Mouse (Mus musculus) lung, embryonic 14.5 days (tissue): ENCODE results near the gene Cfap99. TPM values are rescaled to one million over a fixed set of nuclear protein-coding genes. Genes with fewer than 3 reads are reported as not detected.

Experiments used
- ATAC-seq: fragments of 200-750 bp; cut with Nextera tagmentation; 2 replicates; pipeline ENCODE4 v1.8.0; 2017; ENCODE audit warnings: mild to moderate bottlenecking, moderate TSS enrichment, moderate library complexity; ENCODE audit not compliant: insufficient read depth
- DNase-seq: peaks from one replicate; pipeline ENCODE4 v3.0.0-alpha.2; 2015
- H3K27ac ChIP-seq: fragments of 300-500 bp; sonication (generic); 2 replicates; pipeline ENCODE4 v1.5.1; 2014; ENCODE audit warnings: low read depth, mild to moderate bottlenecking, moderate library complexity
- H3K27me3 ChIP-seq: fragments of 300-500 bp; sonication (generic); 2 replicates; pipeline ENCODE4 v1.6.1; 2014; ENCODE audit warnings: low read length, control low read depth; ENCODE audit not compliant: insufficient read depth
- H3K36me3 ChIP-seq: fragments of 300-500 bp; sonication (generic); 2 replicates; pipeline ENCODE4 v1.6.1; 2014; ENCODE audit warnings: control low read depth; ENCODE audit not compliant: insufficient read depth
- H3K4me1 ChIP-seq: fragments of 300-500 bp; sonication (generic); 2 replicates; pipeline ENCODE4 v1.6.1; 2014; ENCODE audit warnings: antibody characterized with exemption, control low read depth; ENCODE audit not compliant: insufficient read depth
- H3K4me2 ChIP-seq: fragments of 300-500 bp; sonication (generic); 2 replicates; pipeline ENCODE4 v1.6.1; 2014; ENCODE audit warnings: mild to moderate bottlenecking
- H3K4me3 ChIP-seq: fragments of 300-500 bp; sonication (generic); 2 replicates; pipeline ENCODE4 v1.5.1; 2014; ENCODE audit warnings: low read depth, low read length
- H3K9ac ChIP-seq: fragments of 300-500 bp; sonication (generic); 2 replicates; pipeline ENCODE4 v1.6.1; 2014
- H3K9me3 ChIP-seq: fragments of 300-500 bp; sonication (generic); 2 replicates; pipeline ENCODE4 v1.6.1; 2016; ENCODE audit warnings: low read depth, low read length, control low read depth
- CTCF ChIP-seq: IDR thresholded peaks from 2 replicates; pipeline ENCODE4 v1.5.1; 2016; ENCODE audit warnings: antibody characterized with exemption, low read depth
- WGBS: fragments of 180-500 bp; shearing (Covaris S2); extraction: QIAGEN DNeasy Blood & Tissue Kit; methylation state at CpG from one replicate; pipeline ENCODE4 v1.1.7; 2014; 5-methylcytosine and 5-hydroxymethylcytosine counted together
- polyA plus RNA-seq: library from polyadenylated mRNA; unstranded; fragments of >200 nt; fragmentation: Nextera tagmentation; extraction: Ambion mirVana; gene quantifications from 2 replicates; pipeline ENCODE4 v1.2.1, GENCODE M21; 2014

Cfap99 gene
- polyA plus RNA-seq, 1 experiment from 2014 or later: not detected

DNA sequence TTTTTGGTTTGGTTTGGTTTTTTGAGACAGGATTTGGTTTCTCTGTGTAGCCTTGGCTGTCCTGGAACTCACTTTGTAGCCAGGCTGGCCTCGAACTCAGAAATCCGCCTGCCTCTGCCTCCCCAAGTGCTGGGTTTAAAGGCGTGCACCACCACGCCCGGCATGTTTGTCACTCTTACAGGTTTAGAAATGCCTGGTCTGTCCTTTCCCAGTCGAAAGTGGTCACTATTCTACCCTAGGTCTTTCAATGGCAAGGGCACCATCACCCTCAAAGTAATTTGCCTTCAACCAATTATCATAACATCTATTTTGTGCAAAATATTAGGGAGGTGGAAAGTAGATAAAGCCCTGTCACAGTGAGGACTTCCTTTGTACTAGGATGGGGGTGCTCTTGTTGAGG is 51.8 kb downstream of the Cfap99 start:
- 94% methylated on average over 6 of the region's 6 CpGs for WGBS
- H3K9me3 ChIP-seq: no peaks in the 10 kb centered on the region
- H3K4me3 ChIP-seq: no peak overlapping the region
- no peak for ATAC-seq
- TF ChIP-seq CTCF: no peak
- no peak overlapping the region for H3K9ac ChIP-seq
- H3K36me3 ChIP-seq: peaks cover 23% of the 10 kb centered on the region
- no peak overlapping the region for H3K4me2 ChIP-seq
- peaks cover 7% of the 10 kb centered on the region; the same call in 1 of the 2 replicates for H3K4me1 ChIP-seq
- no peak for DNase-seq
- H3K27me3 ChIP-seq: no peaks in the 10 kb centered on the region
- H3K27ac ChIP-seq: no peak overlapping the region

DNA sequence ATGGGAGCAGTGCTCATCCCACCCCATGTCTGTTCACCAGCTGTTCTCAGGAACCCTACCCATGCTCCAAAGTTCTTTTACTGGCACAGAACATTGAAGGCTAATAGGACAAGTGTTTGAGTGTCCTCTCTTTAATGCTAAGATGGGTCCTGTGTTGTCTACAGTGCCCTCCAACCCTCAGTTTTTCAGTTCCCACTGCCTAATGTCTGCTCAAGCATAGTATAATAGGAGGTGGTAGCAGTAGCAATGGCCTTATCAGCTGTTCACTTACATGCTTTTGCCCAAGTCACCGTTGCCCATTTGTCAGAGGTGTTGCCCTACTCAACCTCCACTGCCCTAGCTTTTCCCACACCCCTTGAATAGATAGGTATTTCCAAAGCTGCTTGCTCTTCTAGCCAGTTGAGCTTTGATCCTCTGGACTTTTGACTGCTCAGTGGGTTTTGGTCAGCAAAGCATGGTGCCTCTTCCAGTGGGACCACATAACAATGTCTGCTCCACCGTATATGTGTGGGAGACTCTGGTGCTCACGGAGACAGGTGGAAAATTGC is 63.8 kb downstream of the Cfap99 start:
- no peak overlapping the region for H3K4me3 ChIP-seq
- WGBS: 94% methylated on average over 3 of the region's 3 CpGs

DNA sequence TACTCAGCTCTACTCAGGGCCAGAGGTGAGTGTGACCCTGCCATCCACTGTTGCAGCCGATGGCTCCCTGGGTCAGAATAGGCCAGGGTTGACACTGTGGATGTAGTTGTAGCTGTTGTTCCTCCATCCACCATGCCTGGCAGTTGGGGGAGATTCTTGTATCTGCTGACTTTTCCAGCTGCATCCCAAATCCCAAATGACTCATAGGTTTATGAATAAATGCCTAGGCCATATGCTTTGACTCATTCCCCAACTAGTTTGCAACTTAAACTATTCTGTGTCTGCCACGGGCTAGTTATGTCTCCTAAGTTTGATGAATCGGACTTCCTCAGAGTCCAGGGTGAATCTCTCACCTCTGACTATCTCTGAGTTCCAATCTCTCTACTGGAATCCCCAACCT is 71.9 kb downstream of the Cfap99 start:
- H3K9ac ChIP-seq: no peak overlapping the region
- no peak overlapping the region for H3K4me3 ChIP-seq
- WGBS: 89% methylated on average over 3 of the region's 3 CpGs
- DNase-seq: no peak
- no peak for ATAC-seq
- no peak overlapping the region for H3K4me2 ChIP-seq
- no peaks in the 10 kb centered on the region for H3K4me1 ChIP-seq
- peaks cover 78% of the 10 kb centered on the region for H3K36me3 ChIP-seq
- H3K27ac ChIP-seq: no peak overlapping the region
- H3K9me3 ChIP-seq: no peaks in the 10 kb centered on the region
- TF ChIP-seq CTCF: no peak
- H3K27me3 ChIP-seq: no peaks in the 10 kb centered on the region

More for the DNA sequence above, 63.8 kb downstream of the Cfap99 start:
- Histone ChIP-seq H3K27ac (no peak overlapping the region), H3K9ac (no peak overlapping the region), H3K27me3 (no peaks in the 10 kb centered on the region), H3K36me3 (peaks cover 95% of the 10 kb centered on the region), H3K9me3 (no peaks in the 10 kb centered on the region), H3K4me2 (no peak overlapping the region), H3K4me1 (no peaks in the 10 kb centered on the region)
- ATAC-seq: no peak
- no peak for TF ChIP-seq CTCF
- DNase-seq: no peak

DNA sequence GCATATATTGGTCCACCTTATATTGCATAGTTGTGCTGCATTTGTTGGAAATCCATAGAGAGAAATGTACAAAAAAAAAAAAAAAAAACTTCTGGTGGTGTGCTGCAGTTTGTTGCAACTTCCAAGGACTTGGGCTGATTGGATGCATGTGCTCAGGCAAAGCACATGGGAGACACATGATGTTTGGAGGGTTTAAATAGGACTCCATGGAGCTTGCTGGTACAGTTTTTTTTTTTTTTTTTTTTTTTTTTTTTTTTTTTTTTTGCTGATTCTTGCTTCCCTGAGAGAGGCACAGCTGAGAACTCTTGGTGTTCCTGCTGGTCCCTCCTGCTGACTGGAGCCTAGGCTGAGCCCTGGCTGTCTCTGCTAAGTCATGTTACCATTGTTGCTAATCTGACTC is 74.7 kb downstream of the Cfap99 start:
- ATAC-seq (no peak), DNase-seq (no peak)
- peaks cover 56% of the 10 kb centered on the region for H3K36me3 ChIP-seq
- no peaks in the 10 kb centered on the region for H3K4me1 ChIP-seq
- H3K27ac ChIP-seq: no peak overlapping the region
- H3K4me3 ChIP-seq: no peak overlapping the region
- no peak overlapping the region for H3K9ac ChIP-seq
- H3K9me3 ChIP-seq: no peaks in the 10 kb centered on the region
- H3K27me3 ChIP-seq: no peaks in the 10 kb centered on the region
- TF ChIP-seq CTCF: no peak
- no peak overlapping the region for H3K4me2 ChIP-seq

DNA sequence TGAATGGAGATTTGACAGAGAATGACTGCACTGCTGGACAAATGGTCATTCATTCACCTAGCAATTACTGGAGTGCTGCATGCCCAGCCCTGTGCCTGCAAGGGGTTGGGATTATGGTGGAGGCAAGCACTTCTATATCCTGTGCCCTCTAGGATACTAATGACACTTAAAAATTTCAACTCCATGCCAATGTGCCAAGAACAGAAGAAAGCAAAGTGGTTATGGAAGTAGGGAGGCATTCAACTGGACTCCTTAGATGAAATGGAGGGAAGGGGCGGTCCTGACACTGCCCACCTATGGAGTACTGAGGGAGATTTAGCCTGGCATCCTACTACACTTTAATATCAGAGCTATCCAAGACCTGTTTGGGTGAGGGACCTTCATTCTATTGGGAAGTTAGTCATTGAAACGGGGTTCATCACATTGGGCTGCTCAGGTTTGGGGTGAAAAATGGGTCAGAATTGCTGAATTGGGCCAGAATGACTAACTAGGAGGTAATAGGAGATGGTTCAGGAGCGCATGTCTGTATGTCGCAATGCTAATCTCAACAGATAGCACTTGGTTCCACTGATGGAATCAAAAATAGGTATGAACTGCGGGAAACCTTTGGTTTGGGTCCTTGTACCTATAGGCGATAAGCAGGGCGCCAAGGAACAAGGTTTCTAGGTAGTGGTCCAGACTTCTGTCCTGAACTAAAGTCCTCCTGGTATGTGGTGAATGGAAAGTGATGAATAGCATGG is 80.3 kb downstream of the Cfap99 start:
- DNase-seq (no peak), ATAC-seq (no peak)
- Histone ChIP-seq H3K36me3 (0 out of 2 replicates have a peak, but pooled peaks cover 8% of the 10 kb centered on the region), H3K4me3 (peak overlapping the region; percentile 91), H3K9ac (peak overlapping the region; percentile 67), H3K27ac (peak overlapping the region; percentile 54), H3K27me3 (no peaks in the 10 kb centered on the region), H3K4me2 (peak overlapping the region; percentile 64), H3K9me3 (no peaks in the 10 kb centered on the region), H3K4me1 (peaks cover 14% of the 10 kb centered on the region; the same call in 1 of the 2 replicates)
- 63% methylated on average over 7 of the region's 7 CpGs for WGBS
- TF ChIP-seq CTCF: no peak

DNA sequence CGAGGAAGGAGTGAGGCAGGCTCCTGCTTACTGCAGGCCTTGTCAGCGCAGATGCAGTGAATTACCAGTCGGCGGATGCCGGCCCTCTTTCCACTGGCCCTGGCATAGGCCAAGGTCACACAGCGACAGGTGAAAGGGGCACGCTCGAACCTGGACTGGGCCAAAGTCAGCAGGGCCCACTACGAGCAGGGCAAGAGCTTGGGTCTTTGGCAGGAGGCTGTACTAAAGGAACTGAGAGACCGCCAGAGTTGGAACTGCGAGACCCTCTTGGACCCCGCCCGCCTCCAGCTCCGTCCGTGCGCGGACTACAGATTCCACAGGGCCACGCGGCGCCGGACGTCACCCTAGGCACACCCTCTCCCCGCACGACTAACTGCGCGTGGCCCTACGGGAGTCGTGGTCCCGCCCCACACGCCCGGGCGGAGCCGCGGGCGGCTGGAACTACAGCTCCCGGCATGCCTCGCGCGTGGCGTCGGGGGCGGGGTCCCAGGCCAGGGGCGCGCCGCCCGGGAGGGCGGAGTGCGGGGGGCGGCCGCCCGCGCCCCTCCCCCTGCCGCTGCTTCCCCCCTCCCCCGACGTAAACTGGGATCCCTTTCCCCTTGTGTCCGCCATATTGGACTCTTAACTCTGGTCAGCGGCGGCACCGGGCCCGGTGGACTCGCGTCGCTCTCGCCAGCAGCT is 81.1 kb downstream of the Cfap99 start, which contains the start of gene Fam193a:
Gene Fam193a, plus strand, starts transcription at position 593 of the 681 bp plus-strand sequence.
- H3K9me3 ChIP-seq: no peaks in the 10 kb centered on the region
- peak; percentile 99 for DNase-seq
- H3K4me2 ChIP-seq: peak within 1 kb of the TSS; percentile 81
- peak within 1 kb of the TSS; percentile 91 for H3K4me3 ChIP-seq
- H3K9ac ChIP-seq: peak within 1 kb of the TSS; percentile 97
- H3K27ac ChIP-seq: peak within 1 kb of the TSS; percentile 63
- H3K27me3 ChIP-seq: no peaks in the 10 kb centered on the region
- ATAC-seq: peak; percentile 100
- H3K4me1 ChIP-seq: peaks cover 14% of the 10 kb centered on the region; the same call in 1 of the 2 replicates
- 0 out of 2 replicates have a peak, but pooled peaks cover 8% of the 10 kb centered on the region for H3K36me3 ChIP-seq
- TF ChIP-seq CTCF: no peak
- under 1% methylated on average over 43 of the region's 64 CpGs for WGBS
